Mouse (Mus musculus): ENCODE data around the gene Hyal1. TPM values are rescaled to one million over a fixed set of nuclear protein-coding genes. Genes with fewer than 3 reads are reported as not detected.

The Hyal1 gene
- polyA plus RNA-seq, 1 experiment from 2014 or later, result 3.2 TPM

DNA sequence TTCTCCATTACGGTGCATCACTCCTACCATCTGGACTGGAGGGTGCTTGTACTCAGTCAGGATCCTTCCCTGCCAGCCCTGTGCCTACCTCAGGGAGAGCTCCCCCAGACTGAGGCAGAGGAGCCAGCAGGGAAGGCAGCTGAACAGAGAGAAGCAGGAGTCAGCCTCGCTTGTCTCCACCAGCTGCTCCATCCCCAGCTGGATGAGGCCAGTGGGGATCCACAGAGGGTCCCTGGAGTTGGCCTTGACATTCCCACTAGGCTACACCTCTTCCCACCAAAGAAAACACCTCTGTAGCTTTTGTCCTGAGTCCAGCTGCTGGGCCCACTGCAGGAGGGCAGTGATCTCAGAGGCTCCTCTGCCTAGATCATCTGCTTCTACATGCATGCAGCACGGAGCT is 48.2 kb downstream of the Hyal1 start:
- Histone ChIP-seq H3K9me3 (replicated peaks) (no peaks in the 10 kb centered on the region), H3K4me2 (peak overlapping the region; percentile 27; the same call in 1 of the 2 replicates), H3K9ac (no peak overlapping the region; the same call in 1 of the 2 replicates), H3K27me3 (no peaks in the 10 kb centered on the region), H3K36me3 (replicated peaks) (peaks cover 56% of the 10 kb centered on the region), H3K4me1 (replicated peaks) (peaks cover 72% of the 10 kb centered on the region), H3K27ac (replicated peaks) (peak overlapping the region; percentile 42), H3K4me3 (replicated peaks) (no peak overlapping the region)
- 69% methylated on average over 3 of the region's 3 CpGs for WGBS (ENCODE audit: insufficient replicate concordance)
- ATAC-seq (ENCODE audit: insufficient read depth), result no peak

DNA sequence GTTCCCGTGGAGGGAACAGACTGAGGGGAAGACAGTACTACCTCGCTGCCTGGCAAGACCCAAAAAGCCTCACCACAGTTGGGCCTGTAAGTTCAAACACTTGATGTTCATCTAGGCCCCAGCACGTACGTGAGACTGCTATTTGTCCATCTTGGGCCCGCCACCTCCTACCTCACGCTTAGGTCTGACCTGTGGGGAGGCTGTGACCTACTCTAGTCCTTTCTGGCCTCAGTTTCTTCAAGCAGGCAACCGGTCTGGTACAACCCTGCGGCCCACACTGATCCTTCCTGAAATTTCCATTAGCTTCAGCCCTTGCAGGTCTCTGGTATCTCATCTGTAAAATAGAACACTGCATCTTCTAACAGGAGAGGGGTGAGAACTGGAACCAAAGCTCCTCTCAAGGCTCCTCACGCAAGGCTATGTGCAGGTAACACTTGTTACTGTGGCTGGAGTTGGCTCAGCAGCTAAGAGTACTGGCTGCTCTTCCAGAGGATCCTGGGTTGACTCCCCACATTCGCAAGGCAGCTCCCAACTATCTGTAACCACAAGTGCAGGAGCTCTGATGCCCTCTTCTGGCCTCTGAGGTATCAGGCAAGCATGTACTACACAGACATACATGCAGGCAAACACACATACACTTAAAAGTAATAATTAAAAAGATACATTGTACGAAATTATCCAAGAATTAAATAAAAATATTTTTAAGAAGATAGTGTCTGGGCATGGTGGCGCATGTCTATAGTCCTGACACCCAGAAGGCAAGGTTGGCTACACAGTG is 48.8 kb downstream of the Hyal1 start:
- Histone ChIP-seq H3K4me3 (replicated peaks) (no peak overlapping the region), H3K9me3 (replicated peaks) (no peaks in the 10 kb centered on the region), H3K9ac (no peak overlapping the region; the same call in 1 of the 2 replicates), H3K4me2 (peak overlapping the region; percentile 43; the same call in 1 of the 2 replicates), H3K36me3 (replicated peaks) (peaks cover 50% of the 10 kb centered on the region), H3K27me3 (no peaks in the 10 kb centered on the region), H3K4me1 (replicated peaks) (peaks cover 72% of the 10 kb centered on the region), H3K27ac (replicated peaks) (peak overlapping the region; percentile 42)
- 80% methylated on average over 12 of the region's 12 CpGs for WGBS (ENCODE audit: insufficient replicate concordance)
- no peak for ATAC-seq (ENCODE audit: insufficient read depth)

DNA sequence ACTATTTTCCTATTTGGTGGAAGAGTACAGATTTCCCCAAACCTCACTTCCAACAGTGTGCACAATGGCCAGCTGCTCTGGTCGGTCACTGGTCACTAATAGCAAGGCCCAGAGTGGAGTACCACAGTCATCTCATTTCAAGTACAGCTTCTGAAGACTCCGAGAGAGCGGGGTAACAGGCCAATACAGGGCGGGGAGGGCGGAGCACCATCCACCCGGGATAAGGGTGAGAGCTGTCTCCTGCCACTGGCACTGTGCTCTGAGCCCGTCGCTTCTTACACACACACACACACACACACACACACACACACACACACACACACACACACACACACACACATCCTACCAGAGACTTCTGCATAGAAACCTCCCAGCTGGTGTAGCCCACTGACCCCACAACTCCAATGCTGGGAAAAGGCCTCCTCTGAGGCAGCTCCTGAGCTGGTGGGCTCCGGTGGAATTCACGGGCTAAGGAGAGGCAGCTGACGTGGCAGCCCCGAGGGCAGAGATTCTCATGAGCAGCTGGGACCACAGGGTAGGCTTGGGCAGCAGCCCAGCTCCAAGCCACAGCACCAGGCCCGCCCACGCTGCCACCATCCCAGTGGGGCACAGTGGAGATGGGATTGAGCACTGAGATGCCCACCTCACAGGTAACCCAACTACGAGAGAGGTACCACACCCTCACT is 49.6 kb downstream of the Hyal1 start:
- Histone ChIP-seq H3K36me3 (replicated peaks) (peaks cover 56% of the 10 kb centered on the region), H3K4me1 (replicated peaks) (peaks cover 76% of the 10 kb centered on the region), H3K4me2 (peak overlapping the region; percentile 43), H3K27ac (replicated peaks) (peak overlapping the region; percentile 66), H3K9me3 (replicated peaks) (no peaks in the 10 kb centered on the region), H3K4me3 (replicated peaks) (no peak overlapping the region), H3K9ac (peak overlapping the region; percentile 40; the same call in 1 of the 2 replicates), H3K27me3 (no peaks in the 10 kb centered on the region)
- WGBS (ENCODE audit: insufficient replicate concordance), result 41% methylated on average over 15 of the region's 15 CpGs
- peak; percentile 38; the same call in 1 of the 2 replicates for ATAC-seq (ENCODE audit: insufficient read depth)

DNA sequence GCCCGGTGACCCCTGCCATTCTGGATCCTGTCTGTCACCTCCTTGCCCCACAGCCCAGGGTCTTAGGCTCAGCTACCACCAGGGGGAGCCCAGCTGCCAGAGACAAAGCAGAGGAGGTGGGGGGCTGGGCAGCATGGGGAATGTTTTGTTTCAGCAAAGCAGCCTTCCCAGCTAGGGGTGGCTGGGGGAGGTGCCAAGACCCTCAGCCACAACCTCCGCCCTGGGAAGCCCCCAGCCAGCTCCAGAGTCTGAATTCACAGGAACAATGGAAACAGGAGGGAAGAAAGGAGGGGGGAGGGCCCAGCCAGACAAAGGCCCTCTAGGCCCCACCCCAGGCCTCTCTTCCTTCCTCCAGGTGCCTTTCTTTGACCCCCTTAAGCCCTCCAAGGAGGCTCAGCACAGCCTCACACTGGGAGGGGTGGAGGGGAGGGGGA is 50.1 kb downstream of the Hyal1 start:
- ATAC-seq (ENCODE audit: insufficient read depth), result peak; percentile 47; the same call in 1 of the 2 replicates
- Histone ChIP-seq H3K4me1 (replicated peaks) (peaks cover 81% of the 10 kb centered on the region), H3K4me2 (peak overlapping the region; percentile 43), H3K27ac (replicated peaks) (peak overlapping the region; percentile 66), H3K9me3 (replicated peaks) (no peaks in the 10 kb centered on the region), H3K4me3 (replicated peaks) (no peak overlapping the region), H3K36me3 (replicated peaks) (peaks cover 62% of the 10 kb centered on the region), H3K9ac (peak overlapping the region; percentile 40; the same call in 1 of the 2 replicates), H3K27me3 (no peaks in the 10 kb centered on the region)
- 5% methylated on average over 2 of the region's 2 CpGs for WGBS (ENCODE audit: insufficient replicate concordance)

DNA sequence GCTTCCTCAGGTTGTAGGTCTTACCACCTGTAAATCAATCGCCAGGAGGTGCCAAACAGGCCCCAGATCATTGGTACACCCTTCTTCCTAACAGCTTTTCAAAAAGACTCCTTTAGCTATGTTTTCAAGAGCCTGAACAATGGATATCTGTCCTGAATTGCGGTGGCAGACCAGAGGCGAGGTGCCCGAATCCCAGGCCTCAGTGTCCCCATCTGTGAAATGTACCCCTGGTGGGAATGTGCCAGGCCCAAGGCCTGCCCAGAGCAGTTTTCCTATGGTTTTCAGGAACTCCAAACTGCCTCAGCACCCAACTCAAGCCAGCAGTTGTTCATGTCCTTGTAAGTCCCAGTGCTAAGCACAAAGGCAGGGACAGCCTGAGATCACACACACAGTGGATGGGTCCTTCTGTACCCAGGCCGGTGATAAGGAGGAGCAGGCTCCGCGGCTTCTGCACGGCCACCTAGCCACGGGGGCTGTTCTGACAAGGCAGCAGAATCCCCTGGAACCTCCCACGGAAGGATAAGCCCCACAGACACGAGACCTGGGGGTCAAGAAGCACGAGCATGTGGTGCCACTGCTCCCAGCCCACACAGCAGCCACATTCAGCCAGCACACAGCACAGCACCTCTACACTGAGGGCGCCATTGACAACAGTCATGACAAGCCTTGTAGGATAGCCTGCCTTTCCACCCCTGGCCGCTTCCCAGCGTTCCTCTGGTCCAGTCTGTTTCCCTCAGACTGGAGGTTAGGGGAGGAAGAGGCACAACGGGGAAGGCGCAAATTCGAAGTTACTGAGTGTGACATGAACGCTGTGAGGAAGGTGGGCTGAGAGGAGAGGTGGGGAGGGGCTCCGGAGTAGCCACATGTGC is 50.9 kb downstream of the Hyal1 start:
- Histone ChIP-seq H3K4me3 (replicated peaks) (no peak overlapping the region), H3K4me2 (peak overlapping the region; percentile 57; the same call in 1 of the 2 replicates), H3K9me3 (replicated peaks) (no peaks in the 10 kb centered on the region), H3K27me3 (no peaks in the 10 kb centered on the region), H3K4me1 (replicated peaks) (peaks cover 89% of the 10 kb centered on the region), H3K9ac (no peak overlapping the region), H3K27ac (replicated peaks) (peak overlapping the region; percentile 80), H3K36me3 (replicated peaks) (peaks cover 60% of the 10 kb centered on the region)
- WGBS (ENCODE audit: insufficient replicate concordance), result 47% methylated on average over 20 of the region's 20 CpGs
- no peak for ATAC-seq (ENCODE audit: insufficient read depth)

DNA sequence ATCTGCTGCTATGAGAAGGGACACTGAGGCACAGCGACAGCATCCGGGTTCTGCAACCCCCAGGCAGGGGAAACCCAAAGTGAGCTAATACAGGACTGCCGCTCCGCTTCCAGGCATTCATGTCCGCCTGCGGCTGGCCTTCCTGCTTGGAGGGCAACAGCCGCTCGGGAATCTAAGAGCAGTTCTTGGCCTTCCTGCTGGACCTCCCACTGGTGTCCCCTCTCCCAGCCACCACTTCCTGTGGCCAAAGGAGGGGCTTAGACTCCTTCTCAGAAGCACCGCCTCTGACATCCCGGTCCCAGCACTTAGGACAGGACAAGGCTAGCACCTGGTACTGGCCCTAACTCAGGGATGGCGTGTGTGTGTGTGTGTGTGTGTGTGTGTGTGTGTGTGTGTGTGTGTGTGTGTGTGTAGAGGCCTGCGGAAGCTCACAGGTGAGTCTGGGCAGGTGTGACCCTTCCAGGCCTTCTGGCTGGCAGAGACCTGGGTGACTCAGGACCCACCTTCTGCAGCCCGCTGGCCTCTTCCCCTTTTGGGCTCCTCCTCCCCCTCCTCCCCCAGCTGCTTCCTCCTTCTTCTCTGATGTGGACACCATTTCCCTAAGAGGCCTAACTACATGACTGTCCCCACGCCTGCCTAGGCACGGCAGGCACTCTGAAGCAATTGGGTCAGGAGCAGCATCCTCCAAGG is 52.1 kb downstream of the Hyal1 start:
- no peaks in the 10 kb centered on the region for H3K27me3 ChIP-seq
- peaks cover 55% of the 10 kb centered on the region for H3K36me3 ChIP-seq (replicated peaks)
- 43% methylated on average over 15 of the region's 15 CpGs for WGBS (ENCODE audit: insufficient replicate concordance)
- no peaks in the 10 kb centered on the region for H3K9me3 ChIP-seq (replicated peaks)
- 0 out of 2 replicates have a peak overlapping the region, but pooled peaks have one; percentile 25 for H3K9ac ChIP-seq
- ATAC-seq (ENCODE audit: insufficient read depth), result no peak
- H3K4me1 ChIP-seq (replicated peaks), result peaks cover 99% of the 10 kb centered on the region
- H3K27ac ChIP-seq (replicated peaks), result peak overlapping the region; percentile 80
- H3K4me3 ChIP-seq (replicated peaks), result peak overlapping the region; percentile 14
- H3K4me2 ChIP-seq, result peak overlapping the region; percentile 57

DNA sequence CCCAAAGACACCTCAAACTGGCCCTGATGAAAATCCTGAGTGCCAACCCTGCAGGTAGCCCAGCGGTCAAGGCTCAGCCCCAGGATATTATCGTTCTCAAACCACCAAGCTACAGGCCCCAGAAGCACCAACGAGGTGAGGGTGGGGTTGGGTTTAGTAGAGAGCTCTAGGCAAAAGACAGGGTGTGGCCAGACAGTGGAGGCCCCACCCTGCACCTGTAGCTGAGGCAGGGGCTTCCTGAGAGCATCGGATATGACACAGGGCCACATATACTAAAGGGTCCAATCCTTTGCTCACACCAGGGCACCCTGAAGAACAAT is 52.6 kb downstream of the Hyal1 start:
- H3K27ac ChIP-seq (replicated peaks), result peak overlapping the region; percentile 80
- H3K4me3 ChIP-seq (replicated peaks), result peak overlapping the region; percentile 11; the same call in 1 of the 2 replicates
- peaks cover 50% of the 10 kb centered on the region for H3K36me3 ChIP-seq (replicated peaks)
- no peaks in the 10 kb centered on the region for H3K9me3 ChIP-seq (replicated peaks)
- 0 out of 2 replicates have a peak overlapping the region, but pooled peaks have one; percentile 25 for H3K9ac ChIP-seq
- no peaks in the 10 kb centered on the region for H3K27me3 ChIP-seq
- ATAC-seq (ENCODE audit: insufficient read depth), result no peak
- peak overlapping the region; percentile 57 for H3K4me2 ChIP-seq
- H3K4me1 ChIP-seq (replicated peaks), result peaks cover 99% of the 10 kb centered on the region
- WGBS (ENCODE audit: insufficient replicate concordance), result 2% methylated on average over 4 of the region's 4 CpGs

DNA sequence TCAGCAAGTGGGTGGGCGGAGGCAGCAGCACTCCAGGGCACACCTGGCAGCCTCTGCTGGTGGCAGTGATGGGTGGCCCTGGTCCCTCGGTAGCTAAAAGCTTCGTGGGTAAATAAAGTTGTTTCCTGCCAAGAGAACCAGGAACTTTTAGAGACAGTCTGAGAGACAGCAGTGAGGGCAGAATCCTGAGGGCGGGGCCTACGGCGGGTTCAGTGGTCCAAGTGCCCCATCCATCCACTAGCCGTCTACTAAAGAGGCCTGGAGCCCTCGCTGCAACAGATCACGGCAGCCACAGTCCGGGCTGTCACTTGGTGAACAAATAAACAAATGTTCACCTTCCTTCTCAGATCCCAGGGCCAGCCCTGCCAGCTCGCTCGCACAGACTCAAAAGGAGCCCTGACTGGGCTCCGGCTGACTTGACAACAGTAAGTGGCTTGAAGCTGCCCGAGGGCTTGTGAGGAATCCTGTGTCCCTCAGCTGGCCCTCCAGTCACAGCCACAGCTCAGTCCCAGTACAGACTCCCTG is 53.2 kb downstream of the Hyal1 start:
- Histone ChIP-seq H3K4me3 (replicated peaks) (peak overlapping the region; percentile 11; the same call in 1 of the 2 replicates), H3K4me2 (peak overlapping the region; percentile 57), H3K27me3 (no peaks in the 10 kb centered on the region), H3K36me3 (replicated peaks) (peaks cover 44% of the 10 kb centered on the region), H3K4me1 (replicated peaks) (peaks cover 96% of the 10 kb centered on the region), H3K9ac (0 out of 2 replicates have a peak overlapping the region, but pooled peaks have one; percentile 25), H3K27ac (replicated peaks) (peak overlapping the region; percentile 80), H3K9me3 (replicated peaks) (no peaks in the 10 kb centered on the region)
- 45% methylated on average over 14 of the region's 14 CpGs for WGBS (ENCODE audit: insufficient replicate concordance)
- ATAC-seq (ENCODE audit: insufficient read depth), result no peak

DNA sequence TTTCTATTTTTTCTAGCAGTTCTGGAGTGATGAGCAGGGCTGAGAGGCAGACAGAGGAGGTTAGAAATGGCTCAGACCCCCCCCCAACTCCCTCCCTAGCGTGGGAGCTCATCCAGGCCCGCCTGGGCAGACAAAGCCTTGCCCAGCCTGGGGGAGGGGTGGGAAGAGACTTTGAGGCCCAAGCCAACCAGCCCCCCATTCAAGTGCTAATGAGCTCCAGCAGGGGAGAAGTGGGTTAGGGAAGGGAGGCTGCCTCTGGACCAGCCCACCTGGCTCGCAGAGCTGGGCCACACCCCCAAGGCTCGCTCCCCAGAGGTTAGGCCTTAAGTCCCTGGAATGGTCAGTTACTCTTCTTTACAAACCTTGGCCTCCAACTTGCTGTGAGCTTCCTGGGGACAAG is 53.8 kb downstream of the Hyal1 start:
- ATAC-seq (ENCODE audit: insufficient read depth), result no peak
- H3K4me2 ChIP-seq, result peak overlapping the region; percentile 57
- H3K9ac ChIP-seq, result no peak overlapping the region
- H3K9me3 ChIP-seq (replicated peaks), result no peaks in the 10 kb centered on the region
- no peaks in the 10 kb centered on the region for H3K27me3 ChIP-seq
- 42% methylated on average over 4 of the region's 4 CpGs for WGBS (ENCODE audit: insufficient replicate concordance)
- peak overlapping the region; percentile 80 for H3K27ac ChIP-seq (replicated peaks)
- no peak overlapping the region for H3K4me3 ChIP-seq (replicated peaks)
- H3K36me3 ChIP-seq (replicated peaks), result peaks cover 38% of the 10 kb centered on the region
- H3K4me1 ChIP-seq (replicated peaks), result peaks cover 93% of the 10 kb centered on the region
